Mouse (Mus musculus): ENCODE results near the gene Tmem150a.

GRCm38 (mm10) chr6:72313124-72313867 lies 42.0 kb upstream of the Tmem150a start:
- no peak for TF ChIP-seq CTCF (IDR thresholded peaks at IDR 0.05; ENCODE audit: low read depth, low read length)
- TF ChIP-seq POLR2A (IDR thresholded peaks at IDR 0.05; ENCODE audit: insufficient read depth, low read length) = no peak
